Mouse (Mus musculus): ENCODE data around the gene Ceacam9.

DNA sequence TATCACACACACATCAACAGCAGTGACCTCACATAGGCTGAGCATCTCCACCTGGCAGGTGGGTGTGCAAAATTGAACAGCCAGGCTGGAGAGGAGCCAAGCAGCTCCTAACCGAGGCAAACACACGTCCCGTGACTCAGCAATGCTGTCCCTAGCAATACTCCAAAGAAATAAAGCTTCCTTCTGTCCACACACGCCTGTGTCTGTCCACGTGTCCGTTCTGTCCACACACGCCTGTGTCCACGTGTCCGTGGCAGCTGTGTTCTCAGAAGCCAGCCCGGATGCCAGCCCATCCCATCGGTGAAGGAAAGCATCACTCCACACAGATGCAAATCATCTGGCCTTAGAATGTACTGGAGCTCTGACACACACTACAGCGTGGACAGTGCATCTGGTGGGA lies 30.3 kb downstream of the Ceacam9 start:
- TF ChIP-seq CTCF (IDR thresholded peaks at IDR 0.05; ENCODE audit: low read depth) (no peak), EP300 (optimal IDR thresholded peaks at IDR 0.05) (no peak)
